Mouse (Mus musculus): ENCODE results near the gene Cit.

- TF ChIP-seq ZNF384 (IDR thresholded peaks at IDR 0.05; ENCODE audit: low read depth, low read length): no peak
- TF ChIP-seq POLR2A (IDR thresholded peaks at IDR 0.05; ENCODE audit: control insufficient read depth in 1 of 2, insufficient read depth in 1 of 2, low read depth in 1 of 2, low read length in 2 of 2, poor library complexity in 1 of 2): no peak
- TF ChIP-seq CHD2 (IDR thresholded peaks at IDR 0.05; ENCODE audit: low read length): no peak
- no peak for TF ChIP-seq CTCF (IDR thresholded peaks at IDR 0.05 in 2 of 3, conservative IDR thresholded peaks at IDR 0.05 in 1 of 3; ENCODE audit: control insufficient read depth in 1 of 3, insufficient read depth in 1 of 3, low read depth in 2 of 3, low read length in 3 of 3, poor library complexity in 1 of 3, severe bottlenecking in 1 of 3)
- TF ChIP-seq EP300 (IDR thresholded peaks at IDR 0.05; ENCODE audit: low read depth in 1 of 2, low read length in 2 of 2): no peak
- TF ChIP-seq E2F4 (IDR thresholded peaks at IDR 0.05; ENCODE audit: borderline replicate concordance, low read depth, low read length): no peak
- no peak for TF ChIP-seq SIN3A (IDR thresholded peaks at IDR 0.05; ENCODE audit: low read length)
- TF ChIP-seq JUND (IDR thresholded peaks at IDR 0.05; ENCODE audit: low read depth, low read length): no peak
- TF ChIP-seq POLR2AphosphoS5 (IDR thresholded peaks at IDR 0.05; ENCODE audit: borderline replicate concordance, low read depth, low read length): no peak
These were observed 109.5 kb downstream of the Cit start for GRCm38 (mm10) chr5:115954549-115954948.

Data from MEL (cell line).